Mouse (Mus musculus) neural tube, embryonic 14.5 days (tissue): ENCODE measurements at regions not wholly inside any gene's neighbourhood (a gene's known extent, or its start where the extent isn't known, plus 50 kb on each side); places are given as distances from the start of the nearest gene placed in this dataset.

Experiments
- ATAC-seq: fragments of 200-750 bp; cut with Nextera tagmentation; 2 replicates; pipeline ENCODE4 v1.8.0; 2017; ENCODE audit warnings: low read depth, mild to moderate bottlenecking, moderate TSS enrichment, moderate library complexity
- H3K27ac ChIP-seq: fragments of 300-500 bp; sonication (generic); 2 replicates; pipeline ENCODE4 v1.5.1; 2014; ENCODE audit warnings: low read depth, mild to moderate bottlenecking, control low read depth, low read length, moderate library complexity, mixed read lengths
- H3K27me3 ChIP-seq: fragments of 300-500 bp; sonication (generic); 2 replicates; pipeline ENCODE4 v1.6.1; 2014; ENCODE audit warnings: low read length; ENCODE audit not compliant: control insufficient read depth, insufficient read depth
- H3K36me3 ChIP-seq: fragments of 300-500 bp; sonication (generic); 2 replicates; pipeline ENCODE4 v1.6.1; 2014; ENCODE audit warnings: low read length, mixed read lengths; ENCODE audit not compliant: control insufficient read depth, insufficient read depth
- H3K4me1 ChIP-seq: fragments of 300-500 bp; sonication (generic); 2 replicates; pipeline ENCODE4 v1.6.1; 2014; ENCODE audit warnings: low read length; ENCODE audit not compliant: control insufficient read depth, insufficient read depth
- H3K4me2 ChIP-seq: fragments of 300-500 bp; sonication (generic); 2 replicates; pipeline ENCODE4 v1.6.1; 2014; ENCODE audit warnings: mild to moderate bottlenecking, low read depth, low read length, control low read depth
- H3K4me3 ChIP-seq: fragments of 300-500 bp; sonication (generic); 2 replicates; pipeline ENCODE4 v1.5.1; 2014; ENCODE audit warnings: low read depth, low read length, control low read depth, mixed read lengths
- H3K9ac ChIP-seq: fragments of 300-500 bp; sonication (generic); replicated peaks from 2 replicates; pipeline ENCODE4 v1.6.1; 2014; ENCODE audit warnings: low read depth, mild to moderate bottlenecking, control low read depth, low read length, mixed read lengths
- H3K9me3 ChIP-seq: fragments of 300-500 bp; sonication (generic); 2 replicates; pipeline ENCODE4 v1.6.1; 2016; ENCODE audit warnings: low read length; ENCODE audit not compliant: control insufficient read depth
- WGBS: fragments of 180-500 bp; shearing (Covaris S2); extraction: QIAGEN DNeasy Blood & Tissue Kit; methylation state at CpG from one replicate; pipeline ENCODE4 v1.1.7; 2014; 5-methylcytosine and 5-hydroxymethylcytosine counted together

DNA sequence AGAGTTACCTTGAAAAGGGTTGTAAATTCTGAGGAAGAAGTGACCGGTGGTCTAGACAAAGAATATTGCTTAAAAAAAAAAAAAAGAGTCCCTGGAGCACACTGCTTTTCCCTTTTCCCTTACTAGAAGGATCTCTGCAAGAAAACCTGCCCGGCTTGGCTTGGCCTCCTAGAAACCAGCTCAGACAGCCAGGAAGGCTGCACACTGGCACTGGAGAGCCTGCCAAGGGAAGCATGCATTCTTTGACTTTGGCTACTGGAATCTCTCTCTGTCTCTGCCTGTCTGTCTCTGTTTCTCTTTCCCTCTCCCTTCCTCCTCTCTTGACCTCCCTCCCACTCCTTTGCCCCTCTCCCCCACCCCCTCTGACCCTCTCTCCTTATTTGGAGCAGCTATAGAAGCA lies 71.1 kb upstream of the Lgalsl start:
- Histone ChIP-seq H3K27ac (no peak overlapping the region), H3K4me1 (no peaks in the 10 kb centered on the region), H3K9me3 (no peaks in the 10 kb centered on the region), H3K4me2 (no peak overlapping the region), H3K36me3 (no peaks in the 10 kb centered on the region), H3K4me3 (no peak overlapping the region), H3K9ac (no peak overlapping the region), H3K27me3 (no peaks in the 10 kb centered on the region)
- no peak for ATAC-seq
- WGBS: 57% methylated on average over 2 of the region's 2 CpGs

DNA sequence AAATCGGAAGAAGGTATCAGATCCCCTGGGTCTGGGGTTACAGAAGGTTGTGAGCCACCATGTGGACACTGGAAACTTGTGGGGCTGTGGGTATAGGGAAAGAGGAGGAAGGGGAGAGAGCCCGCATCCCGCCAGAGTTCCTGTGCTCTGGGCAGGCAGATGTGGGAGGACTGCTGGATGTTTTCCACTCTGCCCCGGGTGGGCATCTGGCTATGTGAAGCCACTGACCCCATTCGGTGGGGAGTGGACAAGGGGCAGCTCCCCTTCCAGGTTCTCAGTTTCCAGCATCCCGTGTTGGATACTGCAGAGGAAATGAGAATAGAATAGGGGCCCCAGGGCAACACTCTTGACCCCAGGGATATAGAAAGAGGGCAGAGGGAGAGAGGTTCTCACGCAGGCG lies 72.1 kb upstream of the Lgalsl start:
- Histone ChIP-seq H3K27me3 (no peaks in the 10 kb centered on the region), H3K4me2 (no peak overlapping the region), H3K4me1 (no peaks in the 10 kb centered on the region), H3K4me3 (no peak overlapping the region), H3K27ac (no peak overlapping the region), H3K36me3 (no peaks in the 10 kb centered on the region), H3K9me3 (no peaks in the 10 kb centered on the region), H3K9ac (no peak overlapping the region)
- ATAC-seq: no peak
- 79% methylated on average over 8 of the region's 8 CpGs for WGBS

GRCm38 (mm10) chr11:20907996-20908395 lies 77.1 kb upstream of the Lgalsl start:
- Histone ChIP-seq H3K4me1 (no peaks in the 10 kb centered on the region), H3K4me2 (no peak overlapping the region), H3K4me3 (no peak overlapping the region), H3K36me3 (no peaks in the 10 kb centered on the region), H3K27me3 (no peaks in the 10 kb centered on the region), H3K27ac (no peak overlapping the region), H3K9me3 (no peaks in the 10 kb centered on the region), H3K9ac (no peak overlapping the region)
- ATAC-seq: no peak
- 72% methylated on average over 3 of the region's 3 CpGs for WGBS

DNA sequence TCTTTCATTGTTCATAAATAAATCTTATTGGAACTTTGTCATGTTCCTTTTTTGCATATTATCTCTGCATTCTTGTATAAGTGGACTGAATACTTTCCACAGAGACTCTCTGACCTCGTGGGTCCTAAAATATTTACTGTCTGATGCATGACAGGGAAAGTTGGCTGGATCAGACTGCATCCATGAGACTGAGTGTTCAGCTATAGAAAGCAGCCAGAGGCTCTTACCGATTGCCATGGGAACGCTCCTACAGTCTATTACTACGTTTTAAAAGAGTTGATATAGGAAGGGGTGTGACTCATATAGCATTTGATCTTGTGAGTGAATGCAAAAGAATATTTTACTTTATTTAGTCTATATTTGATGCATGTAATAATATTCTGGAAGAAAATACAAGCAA lies 77.6 kb upstream of the Lgalsl start:
- Histone ChIP-seq H3K36me3 (no peaks in the 10 kb centered on the region), H3K9me3 (no peaks in the 10 kb centered on the region), H3K27ac (no peak overlapping the region), H3K9ac (no peak overlapping the region), H3K4me3 (no peak overlapping the region), H3K4me1 (no peaks in the 10 kb centered on the region), H3K27me3 (no peaks in the 10 kb centered on the region), H3K4me2 (no peak overlapping the region)
- no peak for ATAC-seq
- 76% methylated on average over 4 of the region's 4 CpGs for WGBS

DNA sequence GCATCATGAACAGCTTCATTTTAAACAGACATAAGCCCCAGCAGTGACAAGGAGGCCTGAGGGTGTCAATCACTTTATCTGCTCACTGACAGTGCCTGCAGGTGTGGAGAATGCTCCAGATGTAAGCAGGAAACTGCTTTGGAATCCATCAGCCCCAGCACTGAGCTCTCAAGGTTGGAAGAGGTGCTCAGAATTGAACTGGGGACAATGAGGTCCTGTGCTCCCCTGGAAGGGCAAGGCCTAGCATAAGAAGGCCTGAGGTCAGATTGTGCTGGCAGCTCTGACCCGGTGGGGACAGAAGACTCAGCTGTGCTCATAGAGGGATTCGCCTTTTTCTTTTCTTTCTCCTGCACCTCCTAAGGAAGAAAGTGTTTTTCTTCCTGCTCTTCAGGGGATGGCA lies 82.2 kb upstream of the Lgalsl start:
- H3K9me3 ChIP-seq: no peaks in the 10 kb centered on the region
- no peak overlapping the region for H3K9ac ChIP-seq
- no peaks in the 10 kb centered on the region for H3K36me3 ChIP-seq
- ATAC-seq: no peak
- no peaks in the 10 kb centered on the region for H3K27me3 ChIP-seq
- H3K4me2 ChIP-seq: no peak overlapping the region
- 78% methylated on average over 2 of the region's 2 CpGs for WGBS
- H3K4me1 ChIP-seq: 0 out of 2 replicates have a peak, but pooled peaks cover 7% of the 10 kb centered on the region
- H3K4me3 ChIP-seq: no peak overlapping the region
- H3K27ac ChIP-seq: no peak overlapping the region

GRCm38 (mm10) chr11:20913598-20914296 lies 82.9 kb upstream of the Lgalsl start:
- no peak overlapping the region for H3K4me3 ChIP-seq
- no peaks in the 10 kb centered on the region for H3K9me3 ChIP-seq
- H3K4me2 ChIP-seq: no peak overlapping the region
- H3K27ac ChIP-seq: no peak overlapping the region
- no peak overlapping the region for H3K9ac ChIP-seq
- no peaks in the 10 kb centered on the region for H3K36me3 ChIP-seq
- ATAC-seq: peak; percentile 70
- WGBS: 27% methylated on average over 8 of the region's 8 CpGs
- H3K27me3 ChIP-seq: no peaks in the 10 kb centered on the region
- H3K4me1 ChIP-seq: 0 out of 2 replicates have a peak, but pooled peaks cover 7% of the 10 kb centered on the region

DNA sequence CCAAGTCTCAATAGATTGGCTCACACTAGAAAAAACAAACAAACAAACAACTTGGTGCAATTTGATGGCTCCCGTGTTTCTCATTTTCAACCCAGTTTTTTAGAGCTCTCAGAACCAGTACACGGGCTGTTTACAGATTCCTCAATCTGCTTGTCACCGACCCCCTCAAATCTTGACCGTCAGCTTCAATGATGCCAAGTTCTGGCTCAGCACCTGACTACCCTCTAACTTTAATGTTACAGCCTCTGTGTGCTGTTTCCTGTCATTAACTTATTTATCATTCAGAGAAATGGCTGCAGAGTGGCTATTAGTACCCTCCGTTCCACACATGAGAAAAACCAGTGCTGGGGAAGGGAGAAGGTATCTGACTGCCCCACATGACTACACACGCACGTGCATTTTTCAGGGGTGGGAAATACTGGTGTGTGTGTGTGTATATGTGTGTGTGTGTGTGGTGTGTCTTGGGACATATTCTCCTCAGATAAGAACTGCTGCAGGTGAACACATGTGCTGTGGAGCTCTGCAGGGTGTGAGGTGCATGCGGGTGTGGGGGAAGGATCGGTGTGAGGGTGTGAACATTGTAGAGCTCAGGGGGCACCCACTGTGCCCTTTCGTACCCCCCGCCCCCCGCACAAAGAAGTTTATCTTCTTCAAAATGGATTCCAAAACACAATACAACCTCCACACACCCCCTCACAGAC lies 83.6 kb upstream of the Lgalsl start:
- H3K4me3 ChIP-seq: no peak overlapping the region
- ATAC-seq: peak; percentile 55
- H3K9me3 ChIP-seq: no peaks in the 10 kb centered on the region
- H3K36me3 ChIP-seq: no peaks in the 10 kb centered on the region
- 0 out of 2 replicates have a peak, but pooled peaks cover 7% of the 10 kb centered on the region for H3K4me1 ChIP-seq
- no peaks in the 10 kb centered on the region for H3K27me3 ChIP-seq
- 74% methylated on average over 12 of the region's 12 CpGs for WGBS
- H3K27ac ChIP-seq: peak overlapping the region; percentile 57
- no peak overlapping the region for H3K4me2 ChIP-seq
- no peak overlapping the region for H3K9ac ChIP-seq

GRCm38 (mm10) chr11:20915182-20915602 lies 84.3 kb upstream of the Lgalsl start:
- Histone ChIP-seq H3K4me2 (no peak overlapping the region), H3K36me3 (no peaks in the 10 kb centered on the region), H3K4me3 (no peak overlapping the region), H3K9me3 (no peaks in the 10 kb centered on the region), H3K27ac (peak overlapping the region; percentile 57; the same call in 1 of the 2 replicates), H3K9ac (no peak overlapping the region), H3K27me3 (no peaks in the 10 kb centered on the region), H3K4me1 (0 out of 2 replicates have a peak, but pooled peaks cover 7% of the 10 kb centered on the region)
- 25% methylated on average over 8 of the region's 8 CpGs for WGBS
- peak; percentile 85 for ATAC-seq

DNA sequence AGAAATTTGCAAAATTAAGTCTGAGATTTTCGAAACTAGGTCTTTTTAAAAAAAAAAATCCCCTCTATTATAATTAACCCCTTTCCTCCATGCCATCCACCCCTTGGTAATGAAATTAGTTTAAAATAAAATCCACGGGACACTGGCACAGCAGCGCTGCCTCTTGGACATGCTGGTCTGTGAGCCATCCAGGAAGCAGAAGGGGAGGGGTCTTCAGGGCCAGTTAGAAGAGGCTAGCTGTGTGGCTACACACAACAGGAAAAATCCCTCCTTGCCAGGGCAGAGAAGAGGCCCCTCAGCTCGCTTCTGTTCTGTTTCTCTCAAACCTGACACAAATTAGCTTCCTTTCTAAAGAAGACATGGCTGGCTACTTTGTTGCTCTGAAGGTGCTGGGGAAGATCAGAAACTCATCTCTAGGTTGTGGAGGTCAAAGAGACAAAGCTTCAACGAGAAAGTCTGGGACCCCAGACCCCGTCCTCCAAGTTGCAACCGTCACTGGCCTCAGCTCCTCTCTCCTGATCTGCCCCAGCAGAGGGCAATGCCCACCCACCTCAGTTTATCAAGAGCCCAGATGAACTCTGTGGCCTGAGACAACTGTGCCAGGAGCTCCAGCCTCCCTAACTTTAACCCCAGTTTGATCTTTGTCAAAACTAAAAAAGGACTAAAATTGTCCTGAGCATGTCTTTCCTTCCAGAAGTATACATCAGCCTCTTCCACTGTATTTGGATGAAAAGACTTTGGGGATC lies 85.0 kb upstream of the Lgalsl start:
- no peak overlapping the region for H3K4me3 ChIP-seq
- no peak overlapping the region for H3K27ac ChIP-seq
- no peaks in the 10 kb centered on the region for H3K27me3 ChIP-seq
- H3K4me1 ChIP-seq: 0 out of 2 replicates have a peak, but pooled peaks cover 7% of the 10 kb centered on the region
- no peak for ATAC-seq
- WGBS: 56% methylated on average over 7 of the region's 7 CpGs
- no peak overlapping the region for H3K9ac ChIP-seq
- H3K4me2 ChIP-seq: no peak overlapping the region
- no peaks in the 10 kb centered on the region for H3K9me3 ChIP-seq
- H3K36me3 ChIP-seq: no peaks in the 10 kb centered on the region
